Mouse (Mus musculus) kidney, postnatal 0 days (tissue): ENCODE results near the gene Tmem203. TPM values are rescaled to one million over a fixed set of nuclear protein-coding genes. Genes with fewer than 3 reads are reported as not detected.
A peak's percentile ranks its signal among the peaks of the same experiment; 100 is the strongest.

Experiments used
- ATAC-seq: fragments of 200-750 bp; cut with Nextera tagmentation; replicated peaks from 2 replicates; pipeline ENCODE4 v1.8.0; 2017; ENCODE audit warnings: low read depth, moderate number of reproducible peaks, moderate TSS enrichment, moderate library complexity; ENCODE audit not compliant: low FRiP score
- DNase-seq: peaks from one replicate; pipeline ENCODE4 v3.0.0-alpha.2; 2016; ENCODE audit warnings: low spot score
- H3K27ac ChIP-seq: fragments of 300-500 bp; sonication (generic); 2 replicates; pipeline ENCODE4 v1.5.1; 2014; ENCODE audit warnings: mild to moderate bottlenecking
- H3K27me3 ChIP-seq: fragments of 300-500 bp; sonication (generic); 2 replicates; pipeline ENCODE4 v1.6.1; 2014; ENCODE audit warnings: low read length, mixed read lengths; ENCODE audit not compliant: insufficient read depth
- H3K36me3 ChIP-seq: fragments of 300-500 bp; sonication (generic); 2 replicates; pipeline ENCODE4 v1.6.1; 2014; ENCODE audit warnings: low read length, mixed read lengths; ENCODE audit not compliant: insufficient read depth
- H3K4me1 ChIP-seq: fragments of 300-500 bp; sonication (generic); replicated peaks from 2 replicates; pipeline ENCODE4 v1.6.1; 2014; ENCODE audit warnings: antibody characterized with exemption, low read length, mixed read lengths; ENCODE audit not compliant: insufficient read depth
- H3K4me2 ChIP-seq: fragments of 300-500 bp; sonication (generic); 2 replicates; pipeline ENCODE4 v1.6.1; 2014; ENCODE audit warnings: mild to moderate bottlenecking, low read length, moderate library complexity, mixed read lengths
- H3K4me3 ChIP-seq: fragments of 300-500 bp; sonication (generic); replicated peaks from 2 replicates; pipeline ENCODE4 v1.5.1; 2014; ENCODE audit warnings: low read depth, low read length
- H3K9ac ChIP-seq: fragments of 300-500 bp; sonication (generic); 2 replicates; pipeline ENCODE4 v1.6.1; 2014; ENCODE audit warnings: low read depth, low read length
- H3K9me3 ChIP-seq: fragments of 300-500 bp; sonication (generic); replicated peaks from 2 replicates; pipeline ENCODE4 v1.6.1; 2016; ENCODE audit warnings: low read length, inconsistent platforms, mixed read lengths
- CTCF ChIP-seq: IDR thresholded peaks from 2 replicates; pipeline ENCODE4 v1.5.1; 2016; ENCODE audit warnings: antibody characterized with exemption, low read depth, mild to moderate bottlenecking, moderate library complexity
- WGBS: fragments of 180-500 bp; shearing (Covaris S2); extraction: QIAGEN DNeasy Blood & Tissue Kit; methylation state at CpG from one replicate; pipeline ENCODE4 v1.1.7; 2014; 5-methylcytosine and 5-hydroxymethylcytosine counted together
- polyA plus RNA-seq: library from polyadenylated mRNA; unstranded; fragments of >200 nt; fragmentation: Nextera tagmentation; extraction: Ambion mirVana; gene quantifications from 2 replicates; pipeline ENCODE4 v1.2.1, GENCODE M21; 2015

Tmem203 gene
- polyA plus RNA-seq, 1 experiment from 2014 or later, result 46.7 TPM

DNA sequence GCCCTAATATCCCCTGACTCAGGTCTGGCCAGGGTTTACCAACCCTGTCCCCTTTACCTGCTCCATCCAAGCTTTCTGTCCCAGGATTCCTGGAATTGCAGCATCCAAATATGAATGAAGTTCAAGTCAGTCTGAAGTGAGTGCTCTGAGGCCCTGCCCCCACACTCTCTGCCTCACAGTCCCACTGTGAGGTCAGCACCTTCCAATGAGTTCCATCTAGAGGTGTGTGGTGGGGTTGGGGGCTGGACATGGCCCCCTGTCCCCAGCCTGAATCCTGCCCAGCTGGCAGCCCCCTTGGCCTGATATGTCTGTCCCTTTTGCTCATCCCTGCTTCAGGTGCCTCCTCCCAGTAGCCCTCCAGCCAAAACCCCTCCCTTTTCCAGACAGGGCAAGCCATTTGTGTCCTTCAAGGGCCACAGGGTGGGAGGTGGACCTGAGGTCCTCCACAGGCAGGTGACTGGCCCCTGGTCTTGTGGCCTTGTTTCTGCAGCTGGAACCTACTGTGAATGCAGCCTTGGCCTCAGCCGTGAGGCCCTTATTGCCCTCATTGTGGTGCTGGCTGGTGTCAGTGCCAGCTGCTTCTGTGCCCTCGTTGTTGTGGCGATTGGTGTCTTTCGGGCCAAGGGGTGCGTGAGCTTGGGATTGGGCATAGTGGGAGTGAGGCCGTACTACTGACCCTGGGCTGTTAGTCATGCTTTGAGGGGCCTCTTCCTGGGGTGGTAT, 32.8 kb downstream of the Tmem203 start, which contains the start of gene Tmem210:
Gene Tmem210 (plus strand): TSS at position 219 of the 723 bp plus-strand sequence.
- Histone ChIP-seq H3K27me3 (peaks cover 49% of the 10 kb centered on the region), H3K4me3 (no peak within 1 kb of the TSS), H3K9ac (no peak within 1 kb of the TSS), H3K4me1 (peaks cover 12% of the 10 kb centered on the region; the same call in 1 of the 2 replicates), H3K4me2 (no peak within 1 kb of the TSS), H3K9me3 (no peaks in the 10 kb centered on the region), H3K27ac (peak within 1 kb of the TSS; percentile 55), H3K36me3 (peaks cover 29% of the 10 kb centered on the region)
- no peak for ATAC-seq
- WGBS, result 82% methylated on average over 6 of the region's 6 CpGs
- DNase-seq, result no peak
- TF ChIP-seq CTCF, result no peak

DNA sequence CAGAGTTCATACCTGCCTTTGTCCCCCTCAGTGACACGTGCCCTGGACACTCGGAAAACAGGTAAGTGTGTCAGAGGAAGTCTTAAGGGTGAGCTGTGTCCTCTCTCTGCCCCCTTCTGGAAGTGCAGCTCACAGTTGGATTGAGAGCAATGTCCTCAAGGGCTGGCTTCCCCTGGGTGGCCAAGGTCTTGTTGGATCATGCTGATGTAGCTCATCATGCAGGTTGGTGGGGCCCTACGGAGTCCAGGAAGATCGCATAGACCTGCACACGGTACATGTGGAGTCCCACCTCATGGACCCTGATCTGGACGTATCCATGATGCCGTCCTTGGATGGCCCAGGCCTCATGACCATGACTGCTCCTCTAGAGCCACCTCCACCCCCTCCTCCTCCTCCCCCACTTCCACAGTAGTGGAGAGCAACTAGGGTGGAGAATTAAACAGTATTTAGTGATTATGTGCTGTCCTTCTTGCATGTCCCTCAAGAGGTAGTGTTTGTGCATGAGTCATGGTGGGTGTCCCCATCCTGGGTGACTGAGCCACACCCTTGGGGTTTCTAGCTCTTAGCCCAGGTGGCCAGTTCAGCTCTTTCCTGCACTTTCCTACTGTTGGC, 33.6 kb downstream of the Tmem203 start:
- H3K9ac ChIP-seq, result no peak overlapping the region
- peaks cover 22% of the 10 kb centered on the region for H3K36me3 ChIP-seq
- H3K9me3 ChIP-seq, result no peaks in the 10 kb centered on the region
- DNase-seq, result no peak
- no peak overlapping the region for H3K27ac ChIP-seq
- peaks cover 12% of the 10 kb centered on the region; the same call in 1 of the 2 replicates for H3K4me1 ChIP-seq
- 81% methylated on average over 7 of the region's 7 CpGs for WGBS
- H3K27me3 ChIP-seq, result peaks cover 49% of the 10 kb centered on the region
- no peak overlapping the region for H3K4me3 ChIP-seq
- TF ChIP-seq CTCF, result no peak
- H3K4me2 ChIP-seq, result no peak overlapping the region
- no peak for ATAC-seq

- TF ChIP-seq CTCF, result no peak
- H3K4me2 ChIP-seq, result peak within 1 kb of the TSS; percentile 46
- ATAC-seq (no peak), DNase-seq (no peak)
- peaks cover 15% of the 10 kb centered on the region for H3K36me3 ChIP-seq
- H3K4me1 ChIP-seq, result peaks cover 12% of the 10 kb centered on the region; the same call in 1 of the 2 replicates
- H3K9ac ChIP-seq, result no peak within 1 kb of the TSS
- no peak within 1 kb of the TSS for H3K27ac ChIP-seq
- H3K4me3 ChIP-seq, result peak within 1 kb of the TSS; percentile 33
- H3K27me3 ChIP-seq, result peaks cover 49% of the 10 kb centered on the region
- no peaks in the 10 kb centered on the region for H3K9me3 ChIP-seq
- 5% methylated on average over 11 of the region's 11 CpGs for WGBS
Measured at GRCm38 (mm10) chr2:25289651-25290050, 34.4 kb downstream of the Tmem203 start, which contains the start of gene Lrrc26. Gene Lrrc26, plus strand, starts transcription at chr2:25289915.

DNA sequence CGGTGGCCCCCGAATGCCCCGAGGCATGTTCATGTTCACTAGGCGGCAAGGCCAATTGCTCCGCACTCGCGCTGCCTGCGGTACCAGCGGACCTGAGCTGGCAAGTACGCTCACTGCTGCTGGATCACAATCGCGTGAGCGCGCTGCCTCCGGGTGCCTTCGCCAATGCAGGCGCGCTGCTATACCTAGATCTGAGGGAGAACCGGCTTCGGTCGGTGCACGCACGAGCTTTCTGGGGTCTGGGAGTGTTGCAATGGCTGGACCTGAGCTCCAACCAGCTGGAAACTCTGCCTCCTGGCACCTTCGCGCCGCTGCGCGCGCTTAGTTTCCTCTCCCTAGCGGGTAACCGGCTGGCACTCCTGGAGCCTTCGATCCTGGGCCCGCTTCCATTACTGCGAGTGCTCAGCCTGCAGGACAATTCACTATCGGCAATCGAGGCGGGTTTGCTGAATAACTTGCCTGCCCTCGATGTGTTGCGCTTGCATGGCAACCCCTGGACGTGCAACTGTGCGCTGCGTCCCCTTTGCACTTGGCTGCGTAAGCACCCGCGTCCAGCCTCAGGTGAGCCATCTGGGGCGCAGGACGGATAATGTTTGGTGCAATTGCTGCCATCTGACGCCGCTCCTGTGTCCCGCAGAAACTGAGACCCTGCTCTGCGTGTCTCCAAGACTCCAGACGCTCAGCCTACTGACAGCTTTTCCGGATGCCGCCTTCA, 35.0 kb downstream of the Tmem203 start:
- Histone ChIP-seq H3K27me3 (peaks cover 49% of the 10 kb centered on the region), H3K36me3 (peaks cover 9% of the 10 kb centered on the region; the same call in 1 of the 2 replicates), H3K4me1 (peaks cover 12% of the 10 kb centered on the region; the same call in 1 of the 2 replicates), H3K4me2 (peak overlapping the region; percentile 46), H3K27ac (no peak overlapping the region), H3K9ac (no peak overlapping the region), H3K9me3 (no peaks in the 10 kb centered on the region), H3K4me3 (peak overlapping the region; percentile 33)
- WGBS, result 2% methylated on average over 54 of the region's 54 CpGs
- DNase-seq, result no peak
- TF ChIP-seq CTCF, result no peak
- ATAC-seq, result no peak

DNA sequence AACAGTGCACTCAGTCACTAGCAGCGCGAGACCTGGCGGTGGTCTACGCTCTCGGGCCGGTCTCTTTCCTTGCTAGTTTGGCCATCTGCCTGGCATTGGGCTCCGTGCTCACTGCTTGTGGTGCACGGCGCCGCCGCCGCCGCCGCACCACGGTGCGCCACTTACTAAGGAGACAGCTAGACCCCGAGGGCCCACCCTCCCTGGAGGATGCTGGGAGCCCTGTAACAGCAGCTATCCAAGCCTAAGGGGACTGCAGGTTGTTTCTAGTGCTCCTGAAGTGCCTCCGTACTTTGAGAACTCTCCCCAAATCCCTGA, 35.5 kb downstream of the Tmem203 start:
- Histone ChIP-seq H3K9me3 (no peaks in the 10 kb centered on the region), H3K4me2 (peak overlapping the region; percentile 46), H3K4me3 (peak overlapping the region; percentile 33; the same call in 1 of the 2 replicates), H3K27ac (no peak overlapping the region), H3K36me3 (0 out of 2 replicates have a peak, but pooled peaks cover 5% of the 10 kb centered on the region), H3K27me3 (peaks cover 49% of the 10 kb centered on the region), H3K4me1 (peaks cover 9% of the 10 kb centered on the region; the same call in 1 of the 2 replicates), H3K9ac (no peak overlapping the region)
- TF ChIP-seq CTCF, result no peak
- under 1% methylated on average over 18 of the region's 18 CpGs for WGBS
- DNase-seq, result no peak
- ATAC-seq, result no peak
